Mouse (Mus musculus): Measurements from ENCODE around the gene Zbtb20. TPM values are rescaled to one million over a fixed set of nuclear protein-coding genes. Genes with fewer than 3 reads are reported as not detected.

Zbtb20 gene
- polyA plus RNA-seq, 1 experiment from 2014 or later, result 32.5 TPM

DNA sequence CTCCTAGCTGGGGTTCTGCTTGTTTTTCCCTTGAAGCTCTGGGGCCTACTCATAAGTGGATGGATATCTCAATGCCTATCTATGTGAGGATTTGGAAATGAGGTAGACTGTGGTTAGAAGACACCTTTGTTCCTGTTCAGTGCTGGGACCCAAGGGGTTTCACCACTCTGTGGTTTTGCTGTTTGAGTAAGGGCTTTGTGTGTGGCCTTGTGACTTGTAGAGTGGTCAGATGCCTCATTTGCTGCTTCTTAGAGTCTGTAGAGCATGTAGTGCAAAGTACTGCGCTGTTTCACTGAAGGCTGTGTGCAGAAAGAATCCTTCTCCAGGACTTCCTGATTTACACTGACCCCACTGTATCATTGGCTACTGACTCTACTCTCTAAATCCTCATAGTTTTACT, 314.7 kb downstream of the Zbtb20 start:
- WGBS, result 93% methylated on average over 1 of the region's 1 CpGs
- no peaks in the 10 kb centered on the region for H3K9me3 ChIP-seq
- no peak for DNase-seq (ENCODE audit: low spot score)
- H3K4me3 ChIP-seq, result no peak overlapping the region
- H3K27ac ChIP-seq, result no peak overlapping the region
- no peaks in the 10 kb centered on the region for H3K4me1 ChIP-seq
- no peaks in the 10 kb centered on the region for H3K36me3 ChIP-seq
- no peaks in the 10 kb centered on the region for H3K27me3 ChIP-seq (ENCODE audit: insufficient read depth, poor library complexity, severe bottlenecking)

DNA sequence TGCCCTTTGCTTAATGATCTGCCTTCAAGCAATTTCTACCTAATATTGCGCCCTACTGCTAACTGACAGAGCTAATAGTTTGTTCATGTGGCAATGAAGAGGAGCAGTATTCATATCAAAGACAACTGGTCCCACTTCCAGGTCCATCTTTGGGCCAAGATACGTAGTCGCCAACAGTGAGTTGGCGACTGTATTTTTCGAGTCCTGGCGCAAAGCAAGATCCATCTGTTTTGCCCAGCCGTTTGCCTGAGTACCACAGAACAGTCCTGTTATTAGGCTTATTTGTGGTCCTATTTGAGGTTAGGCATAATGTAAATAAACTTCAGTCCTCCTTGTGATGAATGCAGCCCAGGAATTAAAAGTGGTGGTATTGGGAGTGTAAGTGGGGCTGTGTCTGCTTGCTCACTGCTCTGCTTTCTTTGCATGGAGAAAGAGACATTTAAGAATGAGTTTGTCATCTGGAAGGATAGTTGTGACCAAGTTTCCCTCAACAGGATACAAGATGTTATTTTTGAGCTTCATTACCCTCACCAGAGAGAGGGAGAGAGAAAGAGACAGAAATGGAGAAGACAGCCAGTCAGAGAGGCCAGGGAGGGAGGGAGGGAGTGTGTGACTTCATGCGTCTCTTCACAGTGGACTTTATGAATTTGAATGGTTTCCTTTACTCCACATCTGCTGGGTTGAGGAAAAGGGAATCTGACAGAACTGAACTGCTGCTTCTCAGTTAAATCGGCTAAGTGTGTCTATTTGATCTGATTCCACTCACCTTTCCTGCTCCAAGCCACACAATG, 315.6 kb downstream of the Zbtb20 start:
- Histone ChIP-seq H3K9me3 (no peaks in the 10 kb centered on the region), H3K4me3 (no peak overlapping the region), H3K4me1 (no peaks in the 10 kb centered on the region), H3K27ac (no peak overlapping the region), H3K36me3 (no peaks in the 10 kb centered on the region), H3K27me3 (ENCODE audit: insufficient read depth, poor library complexity, severe bottlenecking) (no peaks in the 10 kb centered on the region)
- DNase-seq (ENCODE audit: low spot score), result no peak
- WGBS, result 91% methylated on average over 9 of the region's 9 CpGs

DNA sequence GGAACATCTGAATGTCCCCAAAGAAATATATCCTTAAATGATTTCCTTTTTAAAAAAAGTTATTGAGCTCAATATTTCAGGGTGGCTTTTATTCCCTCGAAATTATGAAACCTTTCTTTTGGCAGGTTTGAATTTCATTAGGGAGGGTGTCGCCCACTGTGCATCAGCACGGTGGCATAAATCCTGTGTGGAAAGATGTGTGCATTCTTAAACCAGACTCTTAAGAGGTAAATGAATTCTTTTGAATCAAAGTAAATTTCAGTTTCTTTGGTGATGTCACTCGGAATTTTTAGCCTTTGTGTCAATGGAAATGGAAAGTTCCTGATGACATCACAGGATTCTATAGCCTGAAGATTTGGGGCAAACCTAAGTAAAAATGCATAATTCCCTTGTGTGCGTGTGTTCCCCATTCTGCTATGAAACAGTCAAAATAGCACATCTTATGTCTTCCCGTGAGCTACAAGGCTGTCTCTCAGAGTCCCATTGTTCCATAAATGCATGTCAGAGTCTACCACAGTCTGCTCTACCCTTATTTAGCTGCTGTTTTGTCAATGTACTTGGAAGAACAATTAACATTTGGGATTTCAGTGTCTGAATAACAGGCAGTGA, 318.1 kb downstream of the Zbtb20 start:
- 85% methylated on average over 6 of the region's 6 CpGs for WGBS
- Histone ChIP-seq H3K9me3 (no peaks in the 10 kb centered on the region), H3K4me1 (no peaks in the 10 kb centered on the region), H3K27ac (no peak overlapping the region), H3K27me3 (ENCODE audit: insufficient read depth, poor library complexity, severe bottlenecking) (no peaks in the 10 kb centered on the region), H3K36me3 (no peaks in the 10 kb centered on the region), H3K4me3 (no peak overlapping the region)
- no peak for DNase-seq (ENCODE audit: low spot score)

DNA sequence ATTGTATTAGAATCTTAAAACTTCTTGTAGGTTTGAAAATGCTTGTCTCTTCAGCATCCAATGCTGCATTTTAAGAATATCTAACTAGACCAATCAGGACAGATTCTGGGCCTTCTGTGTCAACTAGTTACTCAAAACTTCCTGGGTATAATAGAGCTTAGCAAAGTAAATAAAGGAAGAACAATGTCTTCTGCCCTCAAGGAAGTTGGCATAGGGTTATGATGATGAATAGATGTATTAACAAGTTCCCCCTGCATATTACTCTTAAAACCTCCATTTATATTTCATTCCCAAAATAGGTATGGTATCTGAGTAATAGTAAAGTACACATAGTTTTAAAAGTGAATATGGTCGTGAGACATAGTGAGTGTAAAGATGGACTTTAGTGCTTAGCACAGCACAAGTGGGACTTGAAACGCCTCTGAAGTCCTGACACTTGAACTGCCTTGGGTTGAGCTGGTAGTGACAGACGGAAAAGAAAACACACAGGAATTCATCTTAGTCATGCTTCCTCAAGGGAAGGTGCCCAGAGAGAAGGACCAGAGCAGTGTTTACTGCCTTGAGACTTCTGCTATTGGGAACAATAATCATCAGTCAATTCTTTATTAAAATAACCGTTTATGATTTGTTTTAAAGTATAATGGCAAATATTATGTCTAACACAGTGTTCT, 341.8 kb downstream of the Zbtb20 start:
- no peaks in the 10 kb centered on the region for H3K9me3 ChIP-seq
- no peak overlapping the region for H3K4me3 ChIP-seq
- H3K27me3 ChIP-seq (ENCODE audit: insufficient read depth, poor library complexity, severe bottlenecking), result no peaks in the 10 kb centered on the region
- H3K27ac ChIP-seq, result no peak overlapping the region
- WGBS, result 39% methylated on average over 4 of the region's 4 CpGs
- no peaks in the 10 kb centered on the region for H3K4me1 ChIP-seq
- H3K36me3 ChIP-seq, result no peaks in the 10 kb centered on the region
- DNase-seq (ENCODE audit: low spot score), result no peak

DNA sequence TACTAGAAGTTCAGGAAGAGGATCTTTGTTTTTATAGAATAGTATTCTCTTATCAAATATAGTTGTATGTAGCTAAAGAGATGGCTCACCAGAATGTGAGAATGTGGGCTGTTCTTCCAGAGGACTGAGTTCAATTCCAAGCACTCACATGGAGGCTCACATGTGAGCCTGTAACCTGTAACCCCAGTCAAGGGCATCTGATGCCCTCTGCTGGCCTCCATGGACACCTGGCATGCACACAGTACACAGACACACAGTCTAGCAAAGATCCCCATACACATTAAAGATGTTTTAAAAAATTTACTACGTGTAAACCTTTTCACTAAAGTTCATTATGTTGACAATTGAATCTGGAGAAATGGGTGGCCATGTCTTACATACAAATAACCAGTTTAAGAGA, 343.7 kb downstream of the Zbtb20 start:
- WGBS, result 88% methylated on average over 1 of the region's 1 CpGs
- DNase-seq (ENCODE audit: low spot score), result no peak
- Histone ChIP-seq H3K27me3 (ENCODE audit: insufficient read depth, poor library complexity, severe bottlenecking) (no peaks in the 10 kb centered on the region), H3K9me3 (no peaks in the 10 kb centered on the region), H3K4me3 (no peak overlapping the region), H3K36me3 (no peaks in the 10 kb centered on the region), H3K4me1 (no peaks in the 10 kb centered on the region), H3K27ac (no peak overlapping the region)

DNA sequence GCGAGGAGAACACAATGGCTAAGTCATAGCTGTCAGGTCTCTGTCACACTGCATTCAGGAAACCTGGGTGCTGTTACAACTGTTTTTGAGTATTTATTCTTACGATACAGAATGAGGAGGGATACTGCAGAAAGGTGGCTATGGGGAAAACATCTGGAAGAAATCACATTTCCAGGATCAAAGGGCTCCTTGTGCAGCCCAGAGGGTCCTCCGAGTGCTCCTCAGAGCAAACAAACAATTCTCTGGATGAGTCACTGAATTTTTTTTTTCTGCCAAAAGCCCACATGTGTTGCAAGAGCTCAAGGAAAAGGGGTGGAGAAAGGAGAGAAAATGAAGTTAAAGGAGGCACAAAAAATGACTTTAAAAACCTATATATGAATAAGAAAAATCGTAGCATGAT, 345.6 kb downstream of the Zbtb20 start:
- Histone ChIP-seq H3K9me3 (no peaks in the 10 kb centered on the region), H3K36me3 (no peaks in the 10 kb centered on the region), H3K4me1 (no peaks in the 10 kb centered on the region), H3K27ac (no peak overlapping the region), H3K4me3 (no peak overlapping the region), H3K27me3 (ENCODE audit: insufficient read depth, poor library complexity, severe bottlenecking) (no peaks in the 10 kb centered on the region)
- WGBS, result 55% methylated on average over 4 of the region's 4 CpGs
- no peak for DNase-seq (ENCODE audit: low spot score)

DNA sequence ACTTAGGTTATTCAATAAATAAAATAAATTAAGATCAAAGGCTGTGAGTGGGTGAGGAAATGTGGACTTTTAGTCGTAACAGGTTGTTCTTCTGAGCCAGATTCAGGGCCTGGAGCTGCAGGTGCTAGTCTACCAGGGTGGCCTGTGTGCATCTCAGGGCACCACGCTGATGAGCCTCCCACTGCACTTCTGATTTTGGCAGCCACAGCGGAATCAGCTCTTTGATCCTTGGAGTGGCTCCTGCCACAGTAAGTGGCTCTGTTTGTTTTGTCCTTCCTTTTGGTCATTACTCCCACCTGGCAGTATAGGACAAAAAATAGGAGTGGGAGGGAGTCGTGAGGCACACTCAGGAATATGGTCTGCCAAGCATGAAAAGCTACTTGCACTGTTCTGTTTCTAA, 354.6 kb downstream of the Zbtb20 start:
- DNase-seq (ENCODE audit: low spot score), result no peak
- Histone ChIP-seq H3K27me3 (ENCODE audit: insufficient read depth, poor library complexity, severe bottlenecking) (no peaks in the 10 kb centered on the region), H3K36me3 (no peaks in the 10 kb centered on the region), H3K27ac (no peak overlapping the region), H3K4me1 (no peaks in the 10 kb centered on the region), H3K9me3 (no peaks in the 10 kb centered on the region), H3K4me3 (no peak overlapping the region)
- 67% methylated on average over 4 of the region's 4 CpGs for WGBS

DNA sequence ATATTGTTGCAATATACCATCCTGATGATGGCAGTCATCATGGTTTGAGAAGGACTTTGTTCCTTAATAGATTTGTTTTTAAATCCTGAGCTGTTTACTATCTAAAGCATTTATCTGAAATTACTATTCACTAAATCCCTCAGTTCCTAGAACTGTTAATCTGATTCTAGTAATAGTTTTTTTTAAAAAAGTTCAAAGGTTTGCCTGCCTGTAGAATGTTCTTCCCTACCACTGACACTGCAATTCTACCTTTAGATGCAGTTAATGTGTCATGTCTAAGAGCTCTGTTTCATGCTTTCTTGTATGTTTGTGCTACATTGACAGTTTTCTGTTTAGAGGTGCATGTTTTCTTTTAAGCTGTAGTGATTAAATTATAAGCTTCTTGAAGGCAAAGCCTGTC, 358.6 kb downstream of the Zbtb20 start:
- no peak for DNase-seq (ENCODE audit: low spot score)
- Histone ChIP-seq H3K9me3 (no peaks in the 10 kb centered on the region), H3K4me3 (no peak overlapping the region), H3K36me3 (no peaks in the 10 kb centered on the region), H3K4me1 (no peaks in the 10 kb centered on the region), H3K27ac (no peak overlapping the region), H3K27me3 (ENCODE audit: insufficient read depth, poor library complexity, severe bottlenecking) (no peaks in the 10 kb centered on the region)

DNA sequence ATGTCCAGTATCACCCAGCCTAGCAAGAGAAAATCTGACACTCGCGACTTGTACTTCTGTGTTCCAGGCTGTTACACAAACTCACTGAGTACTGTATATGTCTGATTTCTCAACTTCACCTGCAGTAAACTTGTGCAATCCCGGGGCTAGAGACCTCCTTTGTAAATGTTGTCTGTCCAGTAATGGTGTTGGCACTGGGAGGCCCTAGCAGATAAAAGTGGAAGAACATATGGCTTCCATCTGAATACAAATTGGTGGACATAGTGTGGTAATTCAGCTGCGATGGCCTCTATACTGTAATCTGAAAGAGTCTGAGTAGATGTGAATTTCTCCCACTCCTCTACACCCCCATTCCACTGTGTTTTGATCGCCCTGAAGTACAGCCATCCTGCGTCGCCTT, 359.6 kb downstream of the Zbtb20 start:
- WGBS, result 72% methylated on average over 7 of the region's 7 CpGs
- H3K36me3 ChIP-seq, result no peaks in the 10 kb centered on the region
- no peak overlapping the region for H3K4me3 ChIP-seq
- no peak for DNase-seq (ENCODE audit: low spot score)
- no peaks in the 10 kb centered on the region for H3K4me1 ChIP-seq
- H3K9me3 ChIP-seq, result no peaks in the 10 kb centered on the region
- H3K27me3 ChIP-seq (ENCODE audit: insufficient read depth, poor library complexity, severe bottlenecking), result no peaks in the 10 kb centered on the region
- no peak overlapping the region for H3K27ac ChIP-seq

DNA sequence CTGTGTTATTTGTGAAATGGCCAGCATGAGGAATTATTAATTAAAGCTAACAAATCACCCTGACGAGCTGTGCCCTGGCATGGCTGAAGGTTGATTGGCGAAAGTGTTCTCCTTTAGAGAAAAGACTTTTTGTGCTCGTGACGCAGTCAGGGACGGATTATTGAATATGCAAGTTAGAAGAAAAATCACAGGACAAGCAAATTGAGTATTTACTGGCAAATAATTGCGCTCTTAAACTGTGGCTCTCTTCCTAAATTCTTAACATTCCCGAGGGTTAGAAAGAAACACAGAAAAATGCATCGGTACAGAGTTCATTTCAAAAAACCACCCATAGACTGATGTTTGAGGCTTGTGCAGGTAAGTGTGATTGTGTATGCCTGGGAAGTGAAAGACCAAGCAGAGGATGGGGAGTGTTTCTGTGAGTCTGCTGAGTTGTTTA, 360.1 kb downstream of the Zbtb20 start:
- 80% methylated on average over 8 of the region's 8 CpGs for WGBS
- Histone ChIP-seq H3K36me3 (no peaks in the 10 kb centered on the region), H3K4me1 (no peaks in the 10 kb centered on the region), H3K27ac (no peak overlapping the region), H3K27me3 (ENCODE audit: insufficient read depth, poor library complexity, severe bottlenecking) (no peaks in the 10 kb centered on the region), H3K9me3 (no peaks in the 10 kb centered on the region), H3K4me3 (no peak overlapping the region)
- no peak for DNase-seq (ENCODE audit: low spot score)

DNA sequence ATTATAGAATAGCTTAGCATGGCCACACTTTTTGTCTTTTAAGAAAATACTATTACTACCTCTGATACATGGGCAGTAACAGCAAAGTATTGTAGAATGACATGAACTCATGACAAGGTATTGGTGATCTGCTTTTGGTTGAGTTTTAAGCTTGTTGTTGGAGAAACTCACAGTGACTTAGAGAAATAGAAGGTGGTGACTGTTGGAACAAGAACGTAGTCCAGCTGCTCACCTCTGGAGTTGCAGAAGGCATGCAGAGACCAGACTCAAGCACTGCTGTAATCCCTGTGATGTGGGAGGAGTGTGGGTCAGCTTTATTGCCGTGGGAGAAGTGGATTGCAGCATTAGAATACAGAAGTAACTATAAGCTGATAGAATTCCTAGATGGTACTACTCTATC, 361.9 kb downstream of the Zbtb20 start:
- H3K4me3 ChIP-seq, result no peak overlapping the region
- H3K27ac ChIP-seq, result no peak overlapping the region
- DNase-seq (ENCODE audit: low spot score), result no peak
- no peaks in the 10 kb centered on the region for H3K36me3 ChIP-seq
- no peaks in the 10 kb centered on the region for H3K4me1 ChIP-seq
- no peaks in the 10 kb centered on the region for H3K27me3 ChIP-seq (ENCODE audit: insufficient read depth, poor library complexity, severe bottlenecking)
- 72% methylated on average over 2 of the region's 2 CpGs for WGBS
- no peaks in the 10 kb centered on the region for H3K9me3 ChIP-seq

DNA sequence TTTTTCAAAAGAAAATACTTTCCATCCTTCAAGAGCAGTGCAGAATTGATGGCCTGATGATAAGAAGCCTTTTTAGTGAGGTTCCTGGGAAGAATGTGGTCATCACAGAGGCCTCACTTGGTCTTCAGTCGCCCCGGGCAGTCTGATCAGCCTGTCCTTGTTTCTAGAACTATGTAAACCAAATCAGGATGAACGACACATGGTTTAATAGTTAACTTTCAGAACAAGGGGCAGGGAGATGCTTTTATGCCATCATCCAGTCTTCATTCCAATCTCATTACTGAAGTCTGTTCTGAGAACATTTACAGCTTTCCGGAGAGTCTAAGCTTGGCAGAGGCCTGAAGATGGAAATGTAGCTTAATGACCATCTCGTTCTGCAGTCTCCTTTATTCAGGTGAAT, 371.3 kb downstream of the Zbtb20 start:
- Histone ChIP-seq H3K27me3 (ENCODE audit: insufficient read depth, poor library complexity, severe bottlenecking) (no peaks in the 10 kb centered on the region), H3K27ac (no peak overlapping the region), H3K4me3 (no peak overlapping the region), H3K4me1 (no peaks in the 10 kb centered on the region), H3K9me3 (no peaks in the 10 kb centered on the region), H3K36me3 (no peaks in the 10 kb centered on the region)
- WGBS, result 83% methylated on average over 5 of the region's 5 CpGs
- no peak for DNase-seq (ENCODE audit: low spot score)

DNA sequence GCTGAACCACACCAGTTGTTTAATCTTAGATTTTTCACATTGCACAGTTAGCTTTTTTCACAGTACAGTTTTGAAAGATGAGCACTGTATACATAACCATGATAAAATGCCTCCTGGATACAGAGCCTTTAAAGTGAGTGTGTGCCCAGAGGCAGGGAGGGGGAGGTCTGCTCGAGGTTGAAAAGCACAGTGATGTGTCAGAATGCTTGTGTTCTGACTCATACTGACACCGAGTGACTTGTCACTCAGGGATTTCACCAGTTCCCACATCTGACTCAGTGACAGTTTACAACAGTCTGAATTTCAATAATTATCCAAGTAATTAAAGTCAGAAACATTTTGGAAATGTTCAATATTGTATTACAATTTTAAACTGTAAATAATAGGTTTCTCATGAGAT, 377.4 kb downstream of the Zbtb20 start:
- H3K4me1 ChIP-seq, result peaks cover 4% of the 10 kb centered on the region; the same call in 1 of the 2 replicates
- H3K4me3 ChIP-seq, result no peak overlapping the region
- DNase-seq (ENCODE audit: low spot score), result no peak
- H3K27ac ChIP-seq, result no peak overlapping the region
- no peaks in the 10 kb centered on the region for H3K27me3 ChIP-seq (ENCODE audit: insufficient read depth, poor library complexity, severe bottlenecking)
- 9% methylated on average over 2 of the region's 2 CpGs for WGBS
- no peaks in the 10 kb centered on the region for H3K36me3 ChIP-seq
- no peaks in the 10 kb centered on the region for H3K9me3 ChIP-seq
